Mouse (Mus musculus): ENCODE measurements around the gene Incenp. TPM values are rescaled to one million over a fixed set of nuclear protein-coding genes. Genes with fewer than 3 reads are reported as not detected.
A peak's percentile ranks its signal among the peaks of the same experiment; 100 is the strongest.

The Incenp gene
- polyA plus RNA-seq, 1 experiment: 89.6 TPM

DNA sequence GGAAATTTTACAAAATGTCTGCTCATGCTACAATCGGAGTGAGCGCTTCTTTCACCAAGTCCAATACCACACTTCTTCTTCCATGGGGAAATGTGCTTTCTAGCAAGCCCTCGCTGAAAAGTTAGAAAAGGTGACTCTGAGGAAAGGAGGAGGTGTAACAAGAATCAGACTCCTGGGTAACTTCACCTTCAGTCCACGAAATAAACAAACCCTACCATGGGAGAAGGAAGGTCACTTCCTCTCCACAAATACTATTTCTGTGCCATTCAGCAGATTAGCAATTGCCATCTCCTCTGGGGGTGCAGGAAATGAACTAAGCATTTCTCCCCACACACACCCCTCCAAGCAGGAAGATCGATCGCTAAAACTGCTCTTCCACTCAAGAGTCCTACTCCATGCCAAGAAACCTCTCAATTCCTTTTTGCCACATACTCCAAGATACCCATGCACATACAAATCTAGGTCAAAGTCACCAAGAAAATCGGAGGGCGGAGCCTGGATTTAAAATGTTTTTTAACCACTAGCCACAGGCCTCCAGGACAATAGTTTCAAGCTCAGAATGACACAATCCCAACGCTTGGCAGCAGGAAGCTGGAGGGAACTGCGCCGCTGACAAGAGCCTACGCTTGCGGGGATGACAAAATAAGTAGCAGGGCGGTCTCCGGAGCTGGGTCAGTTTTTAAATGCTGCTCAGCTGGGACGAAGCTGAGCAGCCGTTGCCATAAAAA lies 848 bp downstream of the Incenp start:
- TF ChIP-seq USF1 (IDR thresholded peaks at IDR 0.05; ENCODE audit: low read depth) (no peak), MAX (IDR thresholded peaks at IDR 0.05) (no peak), MYOD1 (IDR thresholded peaks at IDR 0.05; ENCODE audit: control insufficient read depth, insufficient read length, low read depth) (no peak), MYOG (IDR thresholded peaks at IDR 0.05; ENCODE audit: control insufficient read depth, extremely low read depth, insufficient read length) (no peak), CEBPB (IDR thresholded peaks at IDR 0.05; ENCODE audit: low read depth) (no peak), CTCF (IDR thresholded peaks at IDR 0.05; ENCODE audit: control insufficient read depth, insufficient read depth, insufficient read length) (no peak), FOSL1 (IDR thresholded peaks at IDR 0.05; ENCODE audit: insufficient read depth, low read length, poor library complexity, severe bottlenecking) (no peak)
- Histone ChIP-seq H3K79me2 (ENCODE audit: control insufficient read depth, insufficient read depth) (peaks cover 59% of the 10 kb centered on the region), H3ac (ENCODE audit: control insufficient read depth, insufficient read length, low read depth) (peak overlapping the region; percentile 93), H3K4me3 (ENCODE audit: insufficient read depth, poor library complexity, severe bottlenecking) (peak overlapping the region; percentile 99), H3K79me3 (ENCODE audit: low read depth) (peaks cover 55% of the 10 kb centered on the region), H3K27me3 (ENCODE audit: control insufficient read depth, insufficient read depth, insufficient read length) (no peaks in the 10 kb centered on the region), H3K36me3 (ENCODE audit: control insufficient read depth, insufficient read depth) (peaks cover 33% of the 10 kb centered on the region)

DNA sequence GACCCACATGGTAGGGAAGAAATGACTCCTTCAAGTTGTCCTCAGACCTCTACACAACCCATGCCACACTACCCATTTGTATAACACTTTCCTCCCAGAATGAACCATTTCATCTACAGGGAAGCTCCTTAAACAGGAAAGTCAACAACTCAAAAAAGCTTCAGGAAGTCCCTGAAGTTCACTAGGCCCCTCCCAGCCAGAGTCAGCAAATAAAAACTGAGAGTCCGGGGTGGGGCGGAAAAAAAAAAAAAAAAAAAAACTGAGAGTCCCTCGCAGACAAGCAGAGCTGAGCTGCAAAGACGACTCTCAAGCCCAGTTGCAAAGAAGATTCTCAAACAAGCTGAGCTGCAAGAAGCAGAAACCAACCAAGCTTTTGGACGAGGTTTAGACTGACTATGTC lies 3.3 kb downstream of the Incenp start:
- H3K36me3 ChIP-seq (ENCODE audit: control insufficient read depth, insufficient read depth): peaks cover 57% of the 10 kb centered on the region
- no peak overlapping the region for H3K4me3 ChIP-seq (ENCODE audit: insufficient read depth, poor library complexity, severe bottlenecking)
- no peak for TF ChIP-seq CEBPB (IDR thresholded peaks at IDR 0.05; ENCODE audit: low read depth)
- TF ChIP-seq MYOG (IDR thresholded peaks at IDR 0.05; ENCODE audit: control insufficient read depth, extremely low read depth, insufficient read length): no peak
- no peak for TF ChIP-seq MAX (IDR thresholded peaks at IDR 0.05)
- no peak for TF ChIP-seq USF1 (IDR thresholded peaks at IDR 0.05; ENCODE audit: low read depth)
- TF ChIP-seq MYOD1 (IDR thresholded peaks at IDR 0.05; ENCODE audit: control insufficient read depth, insufficient read length, low read depth): no peak
- TF ChIP-seq CTCF (IDR thresholded peaks at IDR 0.05; ENCODE audit: control insufficient read depth, insufficient read depth, insufficient read length): no peak
- TF ChIP-seq FOSL1 (IDR thresholded peaks at IDR 0.05; ENCODE audit: insufficient read depth, low read length, poor library complexity, severe bottlenecking): no peak
- H3K79me3 ChIP-seq (ENCODE audit: low read depth): peaks cover 79% of the 10 kb centered on the region
- no peak overlapping the region for H3ac ChIP-seq (ENCODE audit: control insufficient read depth, insufficient read length, low read depth)
- H3K79me2 ChIP-seq (ENCODE audit: control insufficient read depth, insufficient read depth): peaks cover 83% of the 10 kb centered on the region
- no peaks in the 10 kb centered on the region for H3K27me3 ChIP-seq (ENCODE audit: control insufficient read depth, insufficient read depth, insufficient read length)

DNA sequence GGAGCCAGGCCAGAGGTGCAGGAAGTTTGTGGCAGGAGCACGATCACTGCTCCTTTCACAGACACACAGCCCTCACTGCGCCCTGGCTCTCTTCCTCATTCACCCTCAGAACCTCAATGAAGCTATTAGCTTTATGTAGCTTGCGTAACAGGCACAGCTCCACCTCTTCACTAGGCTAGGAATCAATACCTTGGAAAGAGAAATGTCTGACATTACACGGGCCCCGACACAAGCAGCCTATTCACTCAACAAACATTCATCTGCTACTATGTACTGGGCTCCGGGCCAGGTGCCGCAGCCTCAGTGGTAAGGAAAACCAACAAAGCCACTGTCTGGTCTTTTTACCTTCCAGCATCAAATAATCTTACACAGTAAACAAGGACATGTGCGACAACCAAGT lies 12.6 kb downstream of the Incenp start:
- Histone ChIP-seq H3ac (ENCODE audit: control insufficient read depth, insufficient read length, low read depth) (no peak overlapping the region), H3K27me3 (ENCODE audit: control insufficient read depth, insufficient read depth, insufficient read length) (no peaks in the 10 kb centered on the region), H3K79me2 (ENCODE audit: control insufficient read depth, insufficient read depth) (peaks cover 88% of the 10 kb centered on the region), H3K79me3 (ENCODE audit: low read depth) (peaks cover 61% of the 10 kb centered on the region), H3K36me3 (ENCODE audit: control insufficient read depth, insufficient read depth) (peaks cover 99% of the 10 kb centered on the region), H3K4me3 (ENCODE audit: insufficient read depth, poor library complexity, severe bottlenecking) (no peak overlapping the region)
- TF ChIP-seq FOSL1 (IDR thresholded peaks at IDR 0.05; ENCODE audit: insufficient read depth, low read length, poor library complexity, severe bottlenecking) (no peak), MYOG (IDR thresholded peaks at IDR 0.05; ENCODE audit: control insufficient read depth, extremely low read depth, insufficient read length) (no peak), USF1 (IDR thresholded peaks at IDR 0.05; ENCODE audit: low read depth) (no peak), CEBPB (IDR thresholded peaks at IDR 0.05; ENCODE audit: low read depth) (no peak), CTCF (IDR thresholded peaks at IDR 0.05; ENCODE audit: control insufficient read depth, insufficient read depth, insufficient read length) (no peak), MAX (IDR thresholded peaks at IDR 0.05) (no peak), MYOD1 (IDR thresholded peaks at IDR 0.05; ENCODE audit: control insufficient read depth, insufficient read length, low read depth) (no peak)

DNA sequence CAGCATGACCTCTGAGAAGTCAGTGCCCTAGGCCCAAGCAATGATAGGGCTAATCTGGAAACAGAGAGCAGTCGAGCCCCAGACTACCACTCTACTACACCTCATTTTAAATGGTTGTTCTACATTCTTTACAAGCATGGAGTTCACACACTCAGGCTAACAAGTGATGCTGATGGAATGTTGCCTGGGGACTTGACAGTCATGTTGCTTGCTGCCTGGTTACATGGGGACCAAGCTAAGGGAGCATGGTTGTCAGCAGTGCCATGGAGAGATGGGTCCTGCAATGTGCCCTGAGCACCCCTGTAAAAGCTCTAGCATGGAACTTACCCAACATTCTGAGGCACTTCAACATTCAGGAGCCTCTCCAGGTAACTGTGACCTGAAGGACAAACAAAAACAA lies 13.0 kb downstream of the Incenp start:
- Histone ChIP-seq H3K36me3 (ENCODE audit: control insufficient read depth, insufficient read depth) (peaks cover 99% of the 10 kb centered on the region), H3K4me3 (ENCODE audit: insufficient read depth, poor library complexity, severe bottlenecking) (no peak overlapping the region), H3K79me2 (ENCODE audit: control insufficient read depth, insufficient read depth) (peaks cover 88% of the 10 kb centered on the region), H3K79me3 (ENCODE audit: low read depth) (peaks cover 61% of the 10 kb centered on the region), H3ac (ENCODE audit: control insufficient read depth, insufficient read length, low read depth) (no peak overlapping the region), H3K27me3 (ENCODE audit: control insufficient read depth, insufficient read depth, insufficient read length) (no peaks in the 10 kb centered on the region)
- TF ChIP-seq MYOD1 (IDR thresholded peaks at IDR 0.05; ENCODE audit: control insufficient read depth, insufficient read length, low read depth) (no peak), MAX (IDR thresholded peaks at IDR 0.05) (no peak), USF1 (IDR thresholded peaks at IDR 0.05; ENCODE audit: low read depth) (no peak), FOSL1 (IDR thresholded peaks at IDR 0.05; ENCODE audit: insufficient read depth, low read length, poor library complexity, severe bottlenecking) (no peak)

DNA sequence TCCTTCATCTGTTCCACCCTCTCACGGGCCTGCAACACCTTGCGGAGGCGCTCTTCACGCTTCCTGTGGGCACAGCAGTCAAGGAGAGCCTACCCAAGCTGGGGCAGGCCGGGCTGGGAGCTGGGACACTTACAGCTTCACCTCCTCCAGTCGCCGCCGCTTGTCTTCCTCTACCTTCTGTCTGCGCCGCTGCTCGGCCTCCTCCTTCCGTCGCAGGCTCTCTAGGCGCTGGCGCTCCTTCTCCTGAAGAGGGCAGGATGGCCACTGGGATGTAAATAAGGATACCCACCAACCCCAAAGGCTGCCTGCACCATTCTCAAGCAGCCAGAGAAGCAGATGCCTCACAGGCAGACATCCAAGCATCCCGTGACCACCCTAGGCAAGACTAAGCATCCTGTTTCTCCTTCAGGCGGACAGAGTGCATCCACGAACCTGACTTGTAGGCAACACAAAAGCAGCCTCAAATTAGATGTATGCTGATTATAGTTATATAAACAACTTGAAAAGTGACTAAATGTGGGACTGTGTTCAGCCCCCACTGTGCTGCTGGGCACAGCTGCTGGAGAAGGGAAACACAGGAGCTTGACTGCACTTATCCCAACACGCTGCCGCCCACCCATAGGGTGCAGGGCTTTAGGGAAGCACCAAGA lies 21.0 kb downstream of the Incenp start:
- Histone ChIP-seq H3K79me2 (ENCODE audit: control insufficient read depth, insufficient read depth) (peaks cover 30% of the 10 kb centered on the region), H3K36me3 (ENCODE audit: control insufficient read depth, insufficient read depth) (peaks cover 99% of the 10 kb centered on the region), H3K4me3 (ENCODE audit: insufficient read depth, poor library complexity, severe bottlenecking) (no peak overlapping the region), H3ac (ENCODE audit: control insufficient read depth, insufficient read length, low read depth) (no peak overlapping the region), H3K27me3 (ENCODE audit: control insufficient read depth, insufficient read depth, insufficient read length) (no peaks in the 10 kb centered on the region), H3K79me3 (ENCODE audit: low read depth) (peaks cover 19% of the 10 kb centered on the region)
- TF ChIP-seq FOSL1 (IDR thresholded peaks at IDR 0.05; ENCODE audit: insufficient read depth, low read length, poor library complexity, severe bottlenecking): no peak
- no peak for TF ChIP-seq MYOD1 (IDR thresholded peaks at IDR 0.05; ENCODE audit: control insufficient read depth, insufficient read length, low read depth)
- no peak for TF ChIP-seq MAX (IDR thresholded peaks at IDR 0.05)
- no peak for TF ChIP-seq USF1 (IDR thresholded peaks at IDR 0.05; ENCODE audit: low read depth)
- TF ChIP-seq MYOG (IDR thresholded peaks at IDR 0.05; ENCODE audit: control insufficient read depth, extremely low read depth, insufficient read length): no peak
- TF ChIP-seq CEBPB (IDR thresholded peaks at IDR 0.05; ENCODE audit: low read depth): no peak
- no peak for TF ChIP-seq CTCF (IDR thresholded peaks at IDR 0.05; ENCODE audit: control insufficient read depth, insufficient read depth, insufficient read length)
